Mouse (Mus musculus) erythroblast, embryonic 14.5 days (primary cell): ENCODE measurements around the gene Ppp3ca. TPM values are rescaled to one million over a fixed set of nuclear protein-coding genes. Genes with fewer than 3 reads are reported as not detected.

Experiments
- H3K27me3 ChIP-seq: 2 replicates; pipeline ENCODE4 v1.6.1; 2012; ENCODE audit warnings: inconsistent platforms; ENCODE audit not compliant: control insufficient read depth
- H3K36me3 ChIP-seq: 2 replicates; pipeline ENCODE4 v1.6.1; 2012; ENCODE audit warnings: mild to moderate bottlenecking, inconsistent platforms; ENCODE audit not compliant: control insufficient read depth
- H3K4me1 ChIP-seq: 2 replicates; pipeline ENCODE4 v1.6.1; 2012; ENCODE audit warnings: inconsistent platforms; ENCODE audit not compliant: control insufficient read depth
- H3K4me3 ChIP-seq: replicated peaks from 2 replicates; pipeline ENCODE3; 2012; ENCODE audit warnings: moderate library complexity, mild to moderate bottlenecking, inconsistent platforms
- H3K9me3 ChIP-seq: 2 replicates; pipeline ENCODE4 v1.6.1; 2012; ENCODE audit warnings: low read length, inconsistent platforms, mixed read lengths; ENCODE audit not compliant: control insufficient read depth
- GATA1 ChIP-seq: IDR thresholded peaks from 2 replicates; pipeline ENCODE4 v1.6.1; 2012; ENCODE audit warnings: low read length, inconsistent platforms, mixed read lengths
- TAL1 ChIP-seq: IDR thresholded peaks from 3 replicates; pipeline ENCODE4 v1.6.1; 2012; ENCODE audit warnings: low read length, inconsistent platforms, mixed read lengths
- polyA plus RNA-seq: library from polyadenylated mRNA; stranded (reverse); fragments of >175 nt; gene quantifications from 2 replicates; pipeline ENCODE4 v1.2.3, GENCODE M21; 2012

Gene Ppp3ca
- polyA plus RNA-seq, 1 experiment, result 0.70 TPM

DNA sequence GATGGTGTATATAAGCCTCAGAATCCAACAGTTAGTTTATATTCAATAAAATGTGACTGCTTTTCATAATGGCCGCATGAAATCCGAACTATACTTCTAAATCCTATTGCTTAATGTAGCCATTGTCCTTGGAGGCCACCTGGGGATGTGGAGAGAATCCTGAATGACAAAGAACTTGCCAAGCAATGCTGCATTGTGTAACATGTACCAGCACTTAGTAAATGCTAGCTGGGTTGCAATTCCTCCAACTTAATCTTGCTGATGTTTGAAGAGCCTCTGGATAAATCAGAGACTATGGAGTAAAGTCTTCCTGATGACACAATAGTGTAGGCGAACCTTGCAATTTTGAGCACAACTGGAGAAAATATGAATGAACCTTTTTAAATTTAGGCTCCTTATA lies 171.4 kb downstream of the Ppp3ca start:
- TF ChIP-seq TAL1 (no peak), GATA1 (no peak)
- no peaks in the 10 kb centered on the region for H3K36me3 ChIP-seq
- H3K4me1 ChIP-seq, result peaks cover 3% of the 10 kb centered on the region
- no peaks in the 10 kb centered on the region for H3K9me3 ChIP-seq
- H3K27me3 ChIP-seq, result no peaks in the 10 kb centered on the region
- H3K4me3 ChIP-seq, result no peak overlapping the region

DNA sequence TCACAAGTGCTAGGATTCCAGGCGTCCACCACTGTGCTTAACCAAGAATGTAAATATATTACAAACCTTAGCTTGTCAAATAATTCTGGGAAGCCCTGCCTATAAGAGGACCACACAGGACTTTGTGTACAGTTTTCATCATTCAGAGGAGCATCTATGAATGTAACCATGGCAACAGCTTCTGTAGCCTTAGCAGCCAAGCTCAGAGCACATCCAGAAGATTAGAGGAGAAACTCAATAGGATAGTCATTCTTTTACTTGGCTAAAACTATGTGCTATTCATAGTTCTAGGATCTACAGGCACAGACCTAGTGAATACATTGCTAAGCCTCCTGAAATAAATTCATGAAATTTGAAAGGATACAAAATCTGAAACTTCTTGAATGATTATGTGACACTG lies 172.5 kb downstream of the Ppp3ca start:
- TF ChIP-seq GATA1 (no peak), TAL1 (no peak)
- no peak overlapping the region for H3K4me3 ChIP-seq
- no peaks in the 10 kb centered on the region for H3K36me3 ChIP-seq

DNA sequence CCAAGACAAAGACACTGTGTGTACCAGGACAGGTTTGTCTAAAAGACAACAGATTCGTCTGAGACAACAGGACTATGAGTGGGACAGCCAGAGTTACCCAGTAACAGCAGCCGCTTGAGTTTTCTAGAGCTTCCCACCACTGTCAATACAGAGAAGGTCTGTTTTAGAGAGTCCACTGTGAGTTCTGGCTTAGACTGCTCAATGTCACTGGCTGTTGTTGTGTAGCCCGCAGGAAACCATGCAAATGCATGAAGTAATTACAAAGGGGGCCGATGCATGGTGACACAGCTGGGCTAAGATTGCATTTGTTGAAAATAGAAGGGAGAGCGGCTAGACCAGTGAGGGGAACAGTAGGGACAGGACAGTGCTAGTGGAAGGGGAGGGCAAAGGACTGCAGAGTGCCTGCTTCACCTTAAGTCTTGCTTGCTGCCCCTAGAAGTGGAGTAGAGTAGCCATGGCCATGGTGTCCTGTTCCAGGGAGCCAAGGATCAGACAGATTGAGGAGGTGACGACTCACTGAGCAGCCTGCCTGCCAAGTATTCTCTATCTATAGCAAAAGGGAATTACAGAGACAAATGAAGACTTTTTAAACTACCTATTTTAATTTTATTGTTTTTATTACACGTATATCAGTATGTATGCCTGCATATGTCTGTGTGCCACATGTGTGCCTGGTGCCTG lies 174.0 kb downstream of the Ppp3ca start:
- Histone ChIP-seq H3K36me3 (no peaks in the 10 kb centered on the region), H3K27me3 (no peaks in the 10 kb centered on the region), H3K4me3 (no peak overlapping the region), H3K9me3 (no peaks in the 10 kb centered on the region), H3K4me1 (no peaks in the 10 kb centered on the region)
- TF ChIP-seq GATA1, result no peak
- TF ChIP-seq TAL1, result no peak

More for the DNA sequence above, 172.5 kb downstream of the Ppp3ca start:
- Histone ChIP-seq H3K27me3 (no peaks in the 10 kb centered on the region), H3K9me3 (no peaks in the 10 kb centered on the region), H3K4me1 (no peaks in the 10 kb centered on the region)

DNA sequence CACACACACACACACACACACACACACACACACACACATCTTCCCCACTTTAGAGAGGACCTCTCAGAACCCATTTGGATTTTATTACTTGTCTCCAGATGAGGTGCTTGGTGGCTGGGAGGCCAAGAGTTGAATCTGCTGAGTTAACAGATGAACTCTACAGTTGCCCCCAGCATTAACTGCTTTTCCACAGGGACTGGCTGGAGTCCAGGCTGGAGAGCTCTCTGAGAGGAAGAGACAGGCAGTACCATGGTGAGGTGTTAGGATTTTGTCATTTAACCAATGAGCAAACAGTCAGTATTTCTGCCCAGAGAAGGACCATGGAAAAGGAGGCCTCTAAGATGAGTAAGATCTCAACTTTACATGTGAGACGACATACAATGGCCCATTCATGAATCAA lies 179.1 kb downstream of the Ppp3ca start:
- H3K36me3 ChIP-seq, result no peaks in the 10 kb centered on the region
- no peaks in the 10 kb centered on the region for H3K4me1 ChIP-seq
- no peak for TF ChIP-seq TAL1
- TF ChIP-seq GATA1, result no peak
- H3K4me3 ChIP-seq, result no peak overlapping the region
- H3K9me3 ChIP-seq, result no peaks in the 10 kb centered on the region
- no peaks in the 10 kb centered on the region for H3K27me3 ChIP-seq

DNA sequence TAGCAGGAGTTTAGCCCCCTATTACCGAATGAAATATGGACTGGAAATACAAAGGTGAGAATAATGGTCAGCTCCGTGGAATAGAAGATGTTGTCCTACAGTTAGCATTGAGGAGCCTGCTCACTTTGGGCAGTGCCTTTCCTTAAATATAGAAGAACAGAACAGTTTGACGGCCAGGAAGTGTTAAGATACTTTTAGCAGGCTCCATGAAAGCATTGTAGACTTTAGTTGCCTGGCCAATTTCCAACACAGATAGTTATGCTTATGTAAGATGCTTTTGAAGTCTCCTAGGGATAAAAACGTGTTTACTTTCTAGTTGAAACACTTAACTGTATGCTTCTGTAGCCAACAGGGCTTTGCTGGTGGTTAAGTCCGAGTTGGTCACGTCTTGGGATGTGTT lies 183.0 kb downstream of the Ppp3ca start:
- H3K4me3 ChIP-seq, result no peak overlapping the region
- no peaks in the 10 kb centered on the region for H3K27me3 ChIP-seq
- no peaks in the 10 kb centered on the region for H3K36me3 ChIP-seq
- H3K4me1 ChIP-seq, result no peaks in the 10 kb centered on the region
- no peak for TF ChIP-seq TAL1
- TF ChIP-seq GATA1, result no peak
- H3K9me3 ChIP-seq, result no peaks in the 10 kb centered on the region

DNA sequence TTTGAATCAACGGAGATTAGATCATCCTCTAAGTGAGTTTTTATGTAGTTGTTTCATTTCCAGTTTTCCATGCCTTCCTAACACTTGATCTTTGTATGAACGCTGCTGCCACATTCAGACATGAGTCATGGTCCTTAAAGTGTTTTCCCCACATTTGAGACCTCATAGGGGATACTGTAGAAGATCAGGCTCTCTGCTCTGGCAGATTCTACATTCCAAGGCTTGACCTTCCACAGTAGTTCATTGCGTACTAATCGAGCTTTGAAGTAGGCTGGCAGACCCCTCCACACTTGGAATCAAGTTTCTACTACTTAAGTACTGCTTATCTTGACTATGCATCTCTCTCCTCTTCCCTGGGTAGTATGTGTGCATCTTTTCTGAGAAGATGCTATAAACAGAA lies 183.7 kb downstream of the Ppp3ca start:
- no peaks in the 10 kb centered on the region for H3K4me1 ChIP-seq
- no peak for TF ChIP-seq TAL1
- TF ChIP-seq GATA1, result no peak
- H3K4me3 ChIP-seq, result no peak overlapping the region
- H3K27me3 ChIP-seq, result no peaks in the 10 kb centered on the region
- no peaks in the 10 kb centered on the region for H3K36me3 ChIP-seq
- no peaks in the 10 kb centered on the region for H3K9me3 ChIP-seq

DNA sequence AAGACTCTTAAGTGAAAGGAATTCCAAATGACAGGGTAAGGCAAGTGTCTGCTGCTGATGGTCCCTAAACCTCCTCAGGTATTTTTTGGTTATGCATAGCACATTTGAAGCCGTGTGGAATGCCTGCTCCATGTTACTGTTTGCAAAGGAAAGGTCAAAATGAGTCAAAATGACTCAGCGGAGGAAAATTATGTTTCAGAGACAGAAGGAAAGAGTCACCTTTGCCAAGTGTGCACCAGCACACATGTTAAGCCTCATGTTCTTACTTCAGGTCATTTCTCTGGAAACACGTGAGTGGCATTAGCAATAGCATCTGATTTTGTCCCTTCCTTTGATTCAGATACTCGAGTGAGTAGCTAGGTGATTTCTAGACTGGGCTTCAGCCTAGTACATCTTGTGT lies 186.1 kb downstream of the Ppp3ca start:
- TF ChIP-seq GATA1, result no peak
- TF ChIP-seq TAL1, result no peak
- Histone ChIP-seq H3K27me3 (no peaks in the 10 kb centered on the region), H3K9me3 (no peaks in the 10 kb centered on the region), H3K4me3 (no peak overlapping the region), H3K4me1 (no peaks in the 10 kb centered on the region), H3K36me3 (no peaks in the 10 kb centered on the region)

DNA sequence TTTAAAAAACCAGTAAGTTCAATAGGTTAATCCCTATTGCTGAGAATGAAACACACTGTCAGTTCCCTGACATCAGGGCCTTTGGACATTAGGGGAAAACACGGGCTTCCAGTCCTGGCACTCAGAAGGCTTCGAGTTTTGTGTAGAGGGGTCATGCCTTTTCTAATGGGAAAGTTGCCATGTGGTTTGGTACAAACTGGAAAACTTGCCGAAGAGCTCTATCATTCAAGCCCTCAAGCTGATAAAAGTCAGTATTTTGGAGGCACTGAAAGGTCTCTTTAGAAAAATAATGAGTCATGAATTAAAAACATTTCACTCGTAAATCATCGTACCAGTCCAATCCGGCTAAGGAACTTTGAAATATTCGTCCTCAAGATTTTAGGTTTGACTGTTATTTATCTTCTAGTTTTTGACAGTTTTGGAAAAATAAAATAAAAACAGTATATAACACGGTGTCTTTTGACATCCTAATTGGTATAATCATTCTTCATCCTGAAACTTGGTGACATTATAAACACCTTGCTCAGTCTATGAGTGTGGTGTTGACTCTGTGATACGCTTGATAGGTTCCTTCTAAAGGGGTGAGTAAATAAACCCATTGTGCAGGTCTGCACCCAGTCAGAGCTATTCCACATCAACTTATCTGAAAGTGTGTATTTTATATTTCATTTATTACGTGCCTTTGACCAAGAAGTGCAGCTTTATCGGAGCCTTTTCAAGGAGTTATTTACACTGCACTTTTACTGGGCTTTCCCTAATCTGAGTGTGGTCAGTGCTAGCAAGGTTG lies 192.3 kb downstream of the Ppp3ca start:
- no peaks in the 10 kb centered on the region for H3K27me3 ChIP-seq
- H3K9me3 ChIP-seq, result no peaks in the 10 kb centered on the region
- H3K4me3 ChIP-seq, result no peak overlapping the region
- TF ChIP-seq GATA1 (no peak), TAL1 (no peak)
- no peaks in the 10 kb centered on the region for H3K36me3 ChIP-seq
- H3K4me1 ChIP-seq, result no peaks in the 10 kb centered on the region

DNA sequence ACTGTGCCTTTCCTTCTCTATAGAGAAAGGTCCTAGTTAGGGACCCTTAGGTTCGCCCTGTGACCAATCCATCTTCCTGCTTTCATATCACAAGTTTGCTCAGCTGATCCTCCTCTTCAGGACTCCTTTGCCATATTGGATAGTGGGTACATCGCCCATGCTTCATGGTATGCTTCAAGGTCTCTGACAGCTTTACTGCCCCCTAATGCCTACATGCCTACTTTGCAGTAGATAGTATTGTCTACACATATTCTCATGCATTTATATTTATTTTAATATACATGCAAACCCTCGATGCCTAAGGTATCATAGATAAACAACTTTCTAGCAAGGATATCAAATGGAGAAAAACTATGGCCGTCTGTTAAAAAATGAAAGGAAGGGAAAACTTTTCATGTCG lies 193.2 kb downstream of the Ppp3ca start:
- H3K9me3 ChIP-seq, result no peaks in the 10 kb centered on the region

More for the DNA sequence above, 193.2 kb downstream of the Ppp3ca start:
- H3K4me1 ChIP-seq, result no peaks in the 10 kb centered on the region
- TF ChIP-seq TAL1, result no peak
- TF ChIP-seq GATA1, result no peak
- no peaks in the 10 kb centered on the region for H3K27me3 ChIP-seq
- no peaks in the 10 kb centered on the region for H3K36me3 ChIP-seq
- H3K4me3 ChIP-seq, result no peak overlapping the region
